ENCODE assay signal across 8 mouse cellular contexts in genomic region chr17:12030556-12031160, GRCm38 (mm10).
DNase-seq lines count a peak whose midpoint lies in the region; ATAC-seq lines count a peak whose summit lies in the region.

No protein-coding gene starts in this region.

- H3K27ac ChIP-seq in heart, embryonic 10.5 days: no peak overlapping the region
- H3K27ac ChIP-seq in intestine, embryonic 16.5 days (ENCODE audit: low read length): no peak overlapping the region

- H3K4me3 ChIP-seq in heart, embryonic 10.5 days: peak overlapping the region; percentile 28; the same call in 1 of the 2 replicates
- H3K4me3 ChIP-seq in intestine, embryonic 16.5 days (ENCODE audit: low read length): no peak overlapping the region

- no peaks in the 10 kb centered on the region for H3K9me3 ChIP-seq in heart, embryonic 10.5 days
- no peaks in the 10 kb centered on the region for H3K9me3 ChIP-seq in intestine, embryonic 16.5 days (ENCODE audit: control insufficient read depth, low read length)

- intact Hi-C loops in heart, postnatal 10 days (cut with DNase I): no loop called here

- no peak for DNase-seq in heart, embryonic 10.5 days (ENCODE audit: low spot score)
- no peak for DNase-seq in heart, postnatal 10 days
- no peak for DNase-seq in ovary, postnatal 36 days (ENCODE audit: low spot score)
- no peak for DNase-seq in spleen, adult 12 weeks (ENCODE audit: low spot score)
- DNase-seq in left cerebral cortex, adult 18-20 months (ENCODE audit: low spot score in 2 of 2): no peak

- H3K36me3 ChIP-seq in heart, embryonic 10.5 days: no peaks in the 10 kb centered on the region
- no peaks in the 10 kb centered on the region for H3K36me3 ChIP-seq in intestine, embryonic 16.5 days (ENCODE audit: control insufficient read depth, insufficient read depth, low read length)

- WGBS in heart, embryonic 10.5 days: 12% methylated on average over 11 of the region's 11 CpGs
- 18% methylated on average over 11 of the region's 11 CpGs for WGBS in intestine, embryonic 16.5 days

- peaks cover 19% of the 10 kb centered on the region for H3K27me3 ChIP-seq in heart, embryonic 10.5 days (ENCODE audit: insufficient read depth, poor library complexity, severe bottlenecking)
- H3K27me3 ChIP-seq in intestine, embryonic 16.5 days (replicated peaks; ENCODE audit: control insufficient read depth, insufficient read depth, low read length): no peaks in the 10 kb centered on the region

- peak overlapping the region; percentile 14; the same call in 1 of the 2 replicates for H3K4me2 ChIP-seq in intestine, embryonic 16.5 days (ENCODE audit: low read depth, low read length)

- ATAC-seq in common myeloid progenitor, adult 5-6 weeks (replicated peaks; ENCODE audit: low read depth, poor library complexity, severe bottlenecking): peak; percentile 51
- ATAC-seq in intestine, embryonic 16.5 days: peak; percentile 41
- peak; percentile 57 for ATAC-seq in megakaryocyte progenitor cell, adult 5-6 weeks (replicated peaks; ENCODE audit: poor library complexity)

- peaks cover 22% of the 10 kb centered on the region for H3K4me1 ChIP-seq in heart, embryonic 10.5 days
- peaks cover 15% of the 10 kb centered on the region for H3K4me1 ChIP-seq in intestine, embryonic 16.5 days (ENCODE audit: control insufficient read depth, insufficient read depth, low read length)

- no peak overlapping the region for H3K9ac ChIP-seq in intestine, embryonic 16.5 days (ENCODE audit: low read depth, low read length)
